Mouse (Mus musculus) cortical plate, adult 2 months (tissue): ENCODE results near the gene Polr1b.

Experiments used
- CTCF ChIP-seq: fragments of 200-500 bp; IDR thresholded peaks from 2 replicates; pipeline ENCODE4 v1.5.1; 2011; ENCODE audit warnings: mild to moderate bottlenecking, control low read depth, low read length; ENCODE audit not compliant: insufficient read depth; ENCODE audit errors: extremely low read depth
- POLR2A ChIP-seq: fragments of 200-500 bp; IDR thresholded peaks from 2 replicates; pipeline ENCODE4 v1.6.1; 2011; ENCODE audit warnings: mild to moderate bottlenecking, low read length, control low read depth; ENCODE audit not compliant: insufficient read depth; ENCODE audit errors: extremely low read depth

DNA sequence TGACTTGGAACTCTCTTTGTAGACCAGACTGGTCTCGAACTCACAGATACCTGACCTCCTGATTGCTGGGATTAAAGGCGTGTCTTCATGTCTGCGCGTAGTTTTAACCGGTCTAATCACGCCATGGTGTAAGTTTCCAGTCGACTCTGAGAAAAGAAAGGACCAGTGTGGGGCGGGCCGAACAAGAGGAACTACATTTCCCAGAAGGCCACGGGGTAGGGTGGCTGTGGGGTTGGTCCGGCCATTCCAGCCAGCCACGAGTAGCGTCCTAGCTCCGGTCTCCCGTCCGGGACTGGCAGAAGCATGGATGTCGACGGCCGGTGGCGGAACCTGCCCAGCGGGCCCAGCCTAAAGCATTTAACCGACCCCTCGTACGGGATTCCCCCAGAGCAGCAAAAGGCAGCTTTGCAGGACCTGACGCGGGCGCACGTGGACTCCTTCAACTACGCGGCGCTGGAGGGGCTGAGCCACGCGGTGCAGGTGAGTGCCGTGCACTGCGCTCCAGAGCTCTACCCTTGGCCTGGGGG is at the start of gene Polr1b:
- TF ChIP-seq POLR2A, result peak; percentile 62; the same call in 1 of the 2 replicates
- TF ChIP-seq CTCF, result no peak
